Mouse (Mus musculus) heart, postnatal 0 days (tissue): ENCODE measurements around the gene Fam47e.

Experiments used
- CTCF ChIP-seq: IDR thresholded peaks from 2 replicates; pipeline ENCODE4 v1.5.1; 2016; ENCODE audit warnings: antibody characterized with exemption, control low read depth, low read depth
- EP300 ChIP-seq: IDR thresholded peaks from 2 replicates; pipeline ENCODE4 v1.6.1; 2016; ENCODE audit warnings: antibody characterized with exemption, low read depth

- no peak for TF ChIP-seq CTCF
- no peak for TF ChIP-seq EP300
Measured at GRCm38 (mm10) chr5:92604452-92605247, 49.8 kb downstream of the Fam47e start.
